Mouse (Mus musculus): ENCODE results near the gene Gm12184. TPM values are rescaled to one million over a fixed set of nuclear protein-coding genes. Genes with fewer than 3 reads are reported as not detected.
A peak's percentile ranks its signal among the peaks of the same experiment; 100 is the strongest.

Gene Gm12184
- polyA plus RNA-seq, 1 experiment from 2014 or later = 1.2 TPM

- no peak overlapping the region for H3K27ac ChIP-seq
- ATAC-seq (ENCODE audit: low read depth) = no peak
- H3K9ac ChIP-seq = no peak overlapping the region
- no peak overlapping the region for H3K4me2 ChIP-seq
- WGBS (ENCODE audit: insufficient replicate concordance) = 74% methylated on average over 9 of the region's 9 CpGs
- 0 out of 2 replicates have a peak, but pooled peaks cover 4% of the 10 kb centered on the region for H3K4me1 ChIP-seq (replicated peaks)
- DNase-seq = no peak
- H3K9me3 ChIP-seq (replicated peaks) = no peaks in the 10 kb centered on the region
- H3K27me3 ChIP-seq = no peaks in the 10 kb centered on the region
- no peak overlapping the region for H3K4me3 ChIP-seq (replicated peaks)
- H3K36me3 ChIP-seq = no peaks in the 10 kb centered on the region
Measured at GRCm38 (mm10) chr11:48777303-48777702, 49.2 kb downstream of the Gm12184 start.

- DNase-seq (no peak), ATAC-seq (ENCODE audit: low read depth) (no peak)
- Histone ChIP-seq H3K36me3 (no peaks in the 10 kb centered on the region), H3K9me3 (replicated peaks) (no peaks in the 10 kb centered on the region), H3K4me1 (replicated peaks) (0 out of 2 replicates have a peak, but pooled peaks cover 6% of the 10 kb centered on the region), H3K9ac (no peak overlapping the region), H3K27ac (no peak overlapping the region), H3K4me3 (replicated peaks) (no peak overlapping the region), H3K4me2 (no peak overlapping the region), H3K27me3 (no peaks in the 10 kb centered on the region)
- 32% methylated on average over 9 of the region's 9 CpGs for WGBS (ENCODE audit: insufficient replicate concordance)
Measured at GRCm38 (mm10) chr11:48776664-48777063, 49.8 kb downstream of the Gm12184 start.

- Histone ChIP-seq H3K27ac (no peak overlapping the region), H3K9ac (no peak overlapping the region), H3K4me2 (no peak overlapping the region), H3K36me3 (no peaks in the 10 kb centered on the region), H3K9me3 (replicated peaks) (no peaks in the 10 kb centered on the region), H3K4me3 (replicated peaks) (no peak overlapping the region), H3K27me3 (no peaks in the 10 kb centered on the region), H3K4me1 (replicated peaks) (0 out of 2 replicates have a peak, but pooled peaks cover 6% of the 10 kb centered on the region)
- DNase-seq = peak; percentile 27
- WGBS (ENCODE audit: insufficient replicate concordance) = 3% methylated on average over 7 of the region's 7 CpGs
- ATAC-seq (ENCODE audit: low read depth) = no peak
Measured at GRCm38 (mm10) chr11:48775483-48775882, 51.0 kb downstream of the Gm12184 start.

Other genes starting within 250 kb of the Gm12184 start
- 688 and 710 TPM in 2 replicates for gene Rack1, start 26.3 kb downstream of the Gm12184 start, polyA plus RNA-seq (2015; fragmentation: Nextera tagmentation; extraction: Ambion mirVana)
- 1.7 and 2.4 TPM in 2 replicates for gene Trim41, start 9.3 kb downstream of the Gm12184 start, polyA plus RNA-seq (2015; fragmentation: Nextera tagmentation; extraction: Ambion mirVana)
- gene Trim7, start 515 bp downstream of the Gm12184 start, polyA plus RNA-seq (2015; fragmentation: Nextera tagmentation; extraction: Ambion mirVana) = 0.06 and 0.09 TPM in 2 replicates
- 17.0 and 19.8 TPM in 2 replicates for gene Irgm1, start 45.0 kb upstream of the Gm12184 start, polyA plus RNA-seq (2015; fragmentation: Nextera tagmentation; extraction: Ambion mirVana)
- gene Gm5431, start 75.6 kb upstream of the Gm12184 start, polyA plus RNA-seq (2015; fragmentation: Nextera tagmentation; extraction: Ambion mirVana) = 0.20 and 0.38 TPM in 2 replicates
- gene Psme2b, start 119.5 kb upstream of the Gm12184 start, polyA plus RNA-seq (2015; fragmentation: Nextera tagmentation; extraction: Ambion mirVana) = 2.0 and 3.6 TPM in 2 replicates
- 0.05 and 0.12 TPM in 2 replicates for gene Olfr56, start 152.2 kb upstream of the Gm12184 start, polyA plus RNA-seq (2015; fragmentation: Nextera tagmentation; extraction: Ambion mirVana)
- gene 9930111J21Rik1, start 152.7 kb upstream of the Gm12184 start, polyA plus RNA-seq (2015; fragmentation: Nextera tagmentation; extraction: Ambion mirVana) = 0.54 and 0.65 TPM in 2 replicates
- not detected in 2 replicates for gene Gm12185, start 165.6 kb upstream of the Gm12184 start, polyA plus RNA-seq (2015; fragmentation: Nextera tagmentation; extraction: Ambion mirVana)
- 0.67 and 0.78 TPM in 2 replicates for gene Tgtp1, start 167.5 kb upstream of the Gm12184 start, polyA plus RNA-seq (2015; fragmentation: Nextera tagmentation; extraction: Ambion mirVana)
- 0.52 and 0.65 TPM in 2 replicates for gene 9930111J21Rik2, start 224.6 kb upstream of the Gm12184 start, polyA plus RNA-seq (2015; fragmentation: Nextera tagmentation; extraction: Ambion mirVana)
- gene Tgtp2, start 237.6 kb upstream of the Gm12184 start, polyA plus RNA-seq (2015; fragmentation: Nextera tagmentation; extraction: Ambion mirVana) = 0.22 and 0.59 TPM in 2 replicates
- 7.3 and 7.4 TPM in 2 replicates for gene Ifi47, start 249.9 kb upstream of the Gm12184 start, polyA plus RNA-seq (2015; fragmentation: Nextera tagmentation; extraction: Ambion mirVana)

All from liver, embryonic 13.5 days (tissue).